Mouse (Mus musculus): ENCODE measurements at regions not wholly inside any gene's neighbourhood (a gene's known extent, or its start where the extent isn't known, plus 50 kb on each side); places are given as distances from the start of the nearest gene placed in this dataset.

- Histone ChIP-seq H3K27ac (ENCODE audit: low read depth, low read length) (no peak overlapping the region), H3K27me3 (ENCODE audit: control insufficient read depth, insufficient read depth, low read length) (no peaks in the 10 kb centered on the region)
These were observed 51.0 kb upstream of the Prdm11 start for GRCm38 (mm10) chr2:93097016-93097415.

GRCm38 (mm10) chr2:93096078-93096729 lies 50.2 kb upstream of the Prdm11 start:
- Histone ChIP-seq H3K36me3 (ENCODE audit: control insufficient read depth, insufficient read depth, low read length) (no peaks in the 10 kb centered on the region), H3K27me3 (ENCODE audit: control insufficient read depth, insufficient read depth, low read length) (no peaks in the 10 kb centered on the region), H3K4me2 (ENCODE audit: low read depth, low read length) (no peak overlapping the region), H3K4me1 (ENCODE audit: control insufficient read depth, insufficient read depth, low read length) (no peaks in the 10 kb centered on the region), H3K27ac (ENCODE audit: low read depth, low read length) (no peak overlapping the region), H3K4me3 (ENCODE audit: low read depth, low read length) (no peak overlapping the region), H3K9ac (replicated peaks; ENCODE audit: low read depth, low read length) (no peak overlapping the region), H3K9me3 (ENCODE audit: control insufficient read depth, low read length) (no peaks in the 10 kb centered on the region)
- ATAC-seq (ENCODE audit: low read depth) = no peak
- WGBS = 69% methylated on average over 6 of the region's 6 CpGs

More at GRCm38 (mm10) chr2:93097016-93097415, 51.0 kb upstream of the Prdm11 start:
- Histone ChIP-seq H3K36me3 (ENCODE audit: control insufficient read depth, insufficient read depth, low read length) (no peaks in the 10 kb centered on the region), H3K4me3 (ENCODE audit: low read depth, low read length) (no peak overlapping the region), H3K4me1 (ENCODE audit: control insufficient read depth, insufficient read depth, low read length) (no peaks in the 10 kb centered on the region), H3K9ac (replicated peaks; ENCODE audit: low read depth, low read length) (no peak overlapping the region), H3K9me3 (ENCODE audit: control insufficient read depth, low read length) (no peaks in the 10 kb centered on the region), H3K4me2 (ENCODE audit: low read depth, low read length) (no peak overlapping the region)
- WGBS = 100% methylated on average over 2 of the region's 2 CpGs
- ATAC-seq (ENCODE audit: low read depth) = no peak
